Mouse (Mus musculus) gastrocnemius, postnatal 10 days (tissue): Measurements from ENCODE around the gene Gm20388. TPM values are rescaled to one million over a fixed set of nuclear protein-coding genes. Genes with fewer than 3 reads are reported as not detected.

ENCODE experiments used
- DNase-seq: peaks from one replicate; pipeline ENCODE4 v3.0.0; 2021; ENCODE audit warnings: mixed read lengths
- total RNA-seq, 2 experiments: library from RNA; stranded (reverse); gene quantifications; 2 replicates each; pipeline ENCODE4 v1.2.3; 2021

Gm20388 gene
- total RNA-seq, 2 experiments from 2014 or later = 2.9 to 6.0 TPM

DNA sequence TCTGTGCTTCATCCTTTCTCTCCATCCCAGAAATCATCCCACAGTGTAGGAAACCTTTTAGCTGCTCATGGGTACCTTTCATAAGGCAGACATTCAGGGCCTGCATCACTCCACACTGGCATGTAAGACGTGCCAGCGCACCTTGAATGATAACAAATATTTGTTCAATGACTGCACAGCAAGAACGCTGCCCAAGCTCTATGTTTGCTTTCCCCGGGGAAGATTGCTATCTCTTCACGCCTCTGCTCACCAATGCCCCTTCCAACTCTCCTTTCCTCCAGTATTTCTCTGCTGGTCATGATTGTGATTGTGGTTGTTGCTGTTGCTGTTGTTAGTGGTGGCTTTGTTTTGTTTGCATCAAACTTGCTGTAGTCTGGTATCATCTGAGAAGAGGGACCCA is 4292.3 kb downstream of the Gm20388 start:
- DNase-seq = no peak

DNA sequence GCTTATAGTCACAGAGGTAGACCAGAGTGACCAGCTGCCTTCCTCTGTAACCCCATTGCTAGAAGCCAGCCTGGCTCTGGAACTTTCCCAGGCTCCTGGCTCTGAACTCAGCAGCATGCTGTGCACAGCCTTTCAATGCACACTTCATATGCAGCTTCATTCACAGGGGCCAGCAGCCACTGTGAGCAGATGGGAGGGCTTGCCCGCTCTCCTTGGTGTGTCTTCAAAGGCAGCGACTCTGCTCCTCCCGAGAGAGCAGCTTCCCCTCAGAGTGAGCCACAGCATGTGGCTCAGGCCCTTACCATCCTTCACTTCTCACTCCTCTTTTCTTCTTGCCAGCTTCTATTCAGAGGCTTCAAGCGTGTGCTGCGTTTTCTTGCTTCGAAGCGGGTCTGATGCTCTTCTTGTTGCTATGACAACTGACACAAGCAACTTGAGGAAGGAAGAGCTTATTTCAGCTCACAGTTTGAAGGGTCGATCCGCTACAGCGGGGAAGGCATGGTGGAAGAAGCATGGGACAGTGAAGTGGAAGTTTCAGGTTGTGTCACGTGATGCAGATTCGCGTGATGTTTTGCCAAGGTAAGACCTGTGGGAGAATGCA is 4293.5 kb downstream of the Gm20388 start:
- no peak for DNase-seq

DNA sequence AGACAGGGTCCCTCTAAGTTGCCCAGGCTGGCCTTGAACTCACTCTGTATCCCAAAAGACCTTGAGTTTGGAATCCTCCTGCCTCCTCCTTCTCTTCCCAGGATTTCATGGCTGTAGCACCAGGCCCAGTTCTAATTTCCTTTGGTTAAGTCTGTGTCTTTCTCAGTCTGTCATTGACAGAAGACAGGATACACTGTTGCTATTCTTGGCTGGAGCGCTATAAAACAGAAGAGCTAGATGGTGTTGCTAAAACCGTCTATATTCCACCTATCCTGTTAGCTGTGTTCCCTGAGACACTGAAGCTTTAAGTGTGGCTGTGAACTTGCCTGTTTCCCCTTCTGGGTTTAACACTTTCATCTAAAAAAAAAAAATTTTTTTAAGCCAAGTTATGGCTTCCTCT is 4301.5 kb downstream of the Gm20388 start:
- DNase-seq = no peak

DNA sequence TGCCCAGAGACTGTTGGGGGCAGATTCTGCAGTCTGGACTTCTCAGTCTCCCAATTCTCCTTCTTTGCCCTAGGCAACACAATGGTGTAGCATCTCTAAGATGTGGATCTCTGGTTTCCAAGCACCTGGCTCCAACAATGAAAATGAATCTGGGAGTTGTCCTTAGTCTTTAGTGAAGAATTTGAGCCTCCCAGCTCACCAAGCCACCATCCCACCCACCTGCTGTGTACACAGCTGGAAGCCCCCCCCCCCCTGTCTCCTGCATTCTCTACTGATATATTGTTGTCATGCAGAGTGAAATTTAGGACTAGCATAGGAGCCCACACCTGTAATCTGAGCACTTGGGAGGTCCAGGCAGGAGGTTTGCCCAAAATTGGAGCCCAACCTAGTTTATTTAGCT is 4306.3 kb downstream of the Gm20388 start:
- no peak for DNase-seq

DNA sequence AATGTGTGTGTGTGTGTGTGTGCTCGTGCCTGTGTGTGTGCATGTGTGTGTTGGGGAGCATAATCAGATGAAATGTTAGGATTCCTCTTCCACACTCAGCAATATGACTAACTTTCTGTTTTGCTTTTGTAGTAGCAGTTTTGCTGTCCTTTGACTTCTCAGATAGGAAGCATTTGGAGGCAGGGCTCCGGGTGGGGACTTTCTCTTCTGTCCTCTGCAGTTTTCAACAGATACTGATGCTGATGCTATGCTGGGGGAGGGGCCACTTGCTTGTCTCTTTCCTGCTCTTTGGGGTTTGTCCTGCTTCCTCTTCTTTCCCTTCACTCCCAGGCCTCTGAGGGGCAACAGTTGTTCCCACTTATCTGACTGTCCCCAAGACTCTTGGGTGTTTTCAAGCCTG is 4319.2 kb downstream of the Gm20388 start:
- no peak for DNase-seq

DNA sequence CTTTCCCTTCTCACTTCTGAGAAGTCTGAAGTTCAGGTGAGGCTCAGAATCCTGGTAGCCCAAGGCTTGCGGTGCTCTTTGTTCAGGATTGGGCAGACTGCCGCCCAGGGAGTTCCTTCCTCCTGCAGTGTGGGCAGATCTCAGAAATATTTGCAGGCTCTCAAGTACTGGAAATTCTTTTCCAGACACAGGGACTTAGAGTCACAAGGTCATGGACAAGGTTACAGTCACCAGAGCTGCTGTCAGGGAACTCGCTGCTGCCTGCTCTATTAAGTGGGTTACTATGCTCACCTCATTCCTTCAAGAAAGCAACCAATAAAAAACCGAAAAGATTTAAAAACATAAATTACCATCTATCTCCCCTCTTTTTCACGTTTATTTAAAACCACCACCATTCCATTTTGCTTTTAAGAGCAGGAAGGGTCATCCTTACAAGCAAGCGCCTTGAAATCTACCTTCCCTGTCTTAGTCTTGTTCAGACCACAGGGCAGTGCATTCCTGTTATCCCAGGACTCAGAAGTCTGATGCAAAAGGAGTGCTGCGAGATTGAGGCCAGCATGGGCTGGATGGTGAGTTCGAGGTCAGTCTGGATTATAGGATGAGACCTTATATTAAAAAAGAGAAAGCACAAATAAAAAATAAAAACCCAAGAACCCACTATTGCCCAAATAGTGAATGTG is 4320.0 kb downstream of the Gm20388 start:
- DNase-seq = no peak

DNA sequence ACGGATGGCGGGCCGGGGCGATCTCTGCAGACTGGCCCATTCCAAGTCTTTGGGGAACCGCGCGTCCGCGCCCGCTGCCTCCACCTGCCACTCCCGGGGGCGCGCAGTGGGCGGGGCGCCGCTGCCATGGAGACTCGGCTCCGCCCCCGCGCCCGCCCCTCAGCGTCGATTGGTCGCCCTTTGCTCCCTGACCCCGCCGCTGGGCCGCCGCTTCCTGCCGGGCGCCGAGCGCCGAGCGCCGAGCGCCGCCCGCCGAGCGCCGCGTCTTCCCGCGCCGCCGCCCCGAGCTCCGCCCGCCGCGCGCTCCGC is 4320.5 kb downstream of the Gm20388 start, which contains the start of gene Galnt2:
TSS of gene Galnt2 (plus strand) at position 216 of the 309 bp plus-strand sequence.
- peak; percentile 91 for DNase-seq

DNA sequence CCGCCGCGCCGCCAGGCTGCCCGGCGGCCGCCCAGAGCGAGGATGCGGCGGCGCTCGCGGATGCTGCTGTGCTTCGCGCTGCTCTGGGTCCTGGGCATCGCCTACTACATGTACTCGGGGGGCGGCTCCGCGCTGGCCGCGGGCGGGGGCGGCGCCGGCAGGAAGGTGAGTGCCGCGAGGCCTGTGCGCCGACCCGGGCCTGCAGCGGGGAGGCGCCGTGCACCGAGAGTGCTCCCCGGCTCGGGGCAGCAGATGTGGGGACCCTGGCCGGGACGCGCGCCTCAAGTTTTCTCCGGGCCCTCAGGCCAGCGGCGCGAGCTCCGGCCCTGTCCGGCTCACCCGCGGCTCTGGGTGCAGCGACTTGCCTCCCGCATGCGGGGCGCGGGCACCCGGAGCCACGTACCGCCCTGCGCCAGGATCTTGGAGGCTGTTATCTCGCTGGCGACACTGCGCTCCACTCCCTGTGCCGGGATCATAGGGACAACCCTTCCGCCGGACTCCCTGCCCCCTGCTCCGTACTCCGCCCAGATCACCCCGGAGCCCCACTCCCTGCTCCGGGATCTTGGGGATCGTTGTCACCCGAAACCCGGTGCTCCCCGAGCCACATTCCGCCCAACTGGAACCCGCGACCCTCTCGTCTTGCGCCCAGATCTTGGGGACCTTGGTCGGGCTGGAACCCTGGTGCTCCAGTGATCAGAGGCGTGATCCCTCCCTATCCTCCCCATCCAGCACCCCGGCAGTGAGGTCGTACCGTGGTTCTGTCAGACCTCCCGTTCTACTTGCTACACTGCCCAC is 4321.0 kb downstream of the Gm20388 start:
- DNase-seq = peak; percentile 66

DNA sequence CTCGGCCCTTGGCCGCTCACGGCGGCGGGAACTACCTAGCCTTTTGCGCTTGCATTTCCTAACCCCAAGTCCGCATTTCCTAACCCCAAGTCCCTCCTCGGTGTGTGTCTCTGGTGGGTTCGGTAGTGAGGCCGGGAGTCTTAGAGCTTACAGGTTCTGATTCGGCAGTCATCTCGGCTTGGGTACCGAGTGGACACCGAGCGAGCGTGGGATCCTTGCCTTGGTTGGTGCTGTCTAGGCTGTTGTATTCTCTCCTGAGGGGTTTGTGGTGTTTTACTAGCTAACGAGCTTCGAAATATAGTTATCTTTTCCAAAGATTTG is 4321.6 kb downstream of the Gm20388 start:
- DNase-seq = no peak

DNA sequence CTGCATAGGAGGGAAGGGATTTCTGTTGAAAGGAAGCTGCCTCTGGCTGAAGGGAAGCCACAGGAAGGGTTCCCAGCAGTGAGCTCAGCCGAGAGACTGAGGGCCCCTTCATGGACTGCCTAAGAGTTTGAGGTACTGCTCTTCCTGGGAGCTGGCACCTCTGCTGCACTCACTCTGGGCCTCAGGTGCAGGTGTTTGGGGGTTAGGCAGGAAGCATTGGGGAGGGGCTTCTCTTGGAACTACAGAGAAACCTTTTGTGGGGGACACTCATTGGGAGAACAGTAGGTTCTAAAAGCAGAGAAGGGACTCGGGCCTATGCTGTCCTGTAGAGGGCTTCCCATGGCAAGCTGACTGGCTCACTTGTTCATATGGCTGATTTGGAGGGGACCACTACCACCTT is 4323.9 kb downstream of the Gm20388 start:
- no peak for DNase-seq

DNA sequence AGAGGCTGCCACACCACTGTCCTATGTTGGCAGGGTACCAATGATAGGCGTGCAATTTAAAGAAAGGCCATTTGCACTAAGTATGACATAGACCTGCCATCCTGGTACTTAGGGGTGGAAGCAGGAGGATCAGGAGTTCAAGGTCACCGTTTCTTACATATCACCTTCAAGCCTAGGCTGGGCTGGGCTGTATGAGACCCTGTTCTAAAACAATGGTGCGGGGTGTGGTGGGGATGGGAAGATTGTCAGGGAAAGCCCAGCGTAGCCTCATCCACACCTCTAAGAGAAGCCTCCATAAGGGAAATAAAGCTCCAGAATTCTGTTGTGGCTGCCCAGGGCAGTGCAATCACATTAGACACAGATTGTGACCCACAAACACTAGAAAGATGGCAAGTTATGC is 4324.9 kb downstream of the Gm20388 start:
- no peak for DNase-seq

DNA sequence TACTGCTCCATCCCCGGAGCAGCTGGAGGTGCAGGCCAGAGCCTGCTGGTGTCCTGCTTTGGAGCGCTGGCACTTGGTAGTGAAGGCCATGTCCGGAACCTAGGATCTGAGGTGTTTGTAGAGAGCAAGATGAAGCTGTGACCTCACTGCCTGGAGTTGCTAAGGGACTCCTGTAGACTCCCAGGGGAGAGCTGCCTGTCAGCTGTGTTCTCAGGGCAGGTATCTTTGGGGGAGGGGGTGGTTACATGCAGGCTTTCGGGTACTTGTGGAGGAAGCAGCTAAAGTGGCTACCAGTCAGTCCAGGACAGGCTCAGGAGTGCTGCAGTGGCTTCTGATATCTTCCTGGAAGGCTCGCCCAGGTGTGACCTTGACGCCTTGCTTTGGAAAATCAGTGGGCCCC is 4328.7 kb downstream of the Gm20388 start:
- DNase-seq = no peak

DNA sequence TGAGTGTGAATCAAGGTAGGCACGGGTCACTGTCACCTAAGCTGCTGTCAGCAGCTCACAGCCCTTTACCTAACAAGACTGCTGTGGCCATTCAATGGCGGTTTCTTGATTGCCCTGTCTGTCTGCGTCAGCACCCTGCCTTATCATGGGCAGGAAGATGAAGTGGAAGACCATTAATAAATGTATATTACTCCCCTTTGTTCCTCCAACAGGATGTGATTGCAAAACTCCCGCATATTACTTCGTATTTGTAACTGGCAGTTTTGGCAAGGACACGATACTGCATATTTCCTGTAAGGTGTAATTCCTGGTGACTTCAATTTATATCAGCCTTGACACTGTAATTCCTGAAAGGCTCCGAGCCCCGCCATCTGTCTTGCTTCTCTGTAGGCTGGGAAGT is 4330.3 kb downstream of the Gm20388 start:
- no peak for DNase-seq

DNA sequence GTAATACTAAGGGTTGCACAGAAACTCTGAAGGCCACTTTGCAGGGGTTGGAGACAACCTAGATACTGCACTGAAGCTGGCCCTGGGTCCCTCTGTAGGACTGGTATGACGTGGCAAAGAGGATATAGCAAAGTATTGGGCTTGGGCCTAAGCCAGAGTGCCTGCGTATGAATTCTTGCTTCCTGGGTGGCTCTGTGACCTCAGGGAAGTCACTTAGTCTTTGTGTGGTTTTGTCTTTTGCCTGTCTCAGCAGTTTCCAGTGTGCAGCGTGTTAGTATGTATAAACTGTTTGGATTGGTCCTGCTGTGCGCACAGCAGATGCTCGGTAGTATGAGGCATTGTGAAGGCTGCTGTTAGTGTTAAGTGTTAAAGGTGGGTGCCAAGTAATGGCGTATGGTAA is 4331.6 kb downstream of the Gm20388 start:
- no peak for DNase-seq

DNA sequence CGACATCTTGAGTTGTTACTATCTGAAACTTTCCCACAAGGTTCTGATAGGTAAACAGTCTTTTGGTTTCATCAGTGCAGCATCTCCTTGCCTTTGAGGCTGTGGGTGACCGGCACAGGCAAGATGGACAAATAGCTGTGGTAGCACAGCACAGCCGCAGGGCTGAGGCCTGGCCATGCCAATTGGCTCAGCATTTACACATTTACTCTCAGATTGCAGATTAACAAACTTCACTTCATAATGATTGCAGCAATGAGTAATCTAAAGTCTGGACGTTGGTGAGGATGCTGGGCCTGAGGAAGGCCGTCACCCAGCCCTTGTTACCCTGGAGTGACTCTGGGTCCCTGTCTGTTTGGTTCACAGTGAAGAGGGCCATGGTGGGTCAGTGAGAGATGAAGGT is 4332.3 kb downstream of the Gm20388 start:
- no peak for DNase-seq

DNA sequence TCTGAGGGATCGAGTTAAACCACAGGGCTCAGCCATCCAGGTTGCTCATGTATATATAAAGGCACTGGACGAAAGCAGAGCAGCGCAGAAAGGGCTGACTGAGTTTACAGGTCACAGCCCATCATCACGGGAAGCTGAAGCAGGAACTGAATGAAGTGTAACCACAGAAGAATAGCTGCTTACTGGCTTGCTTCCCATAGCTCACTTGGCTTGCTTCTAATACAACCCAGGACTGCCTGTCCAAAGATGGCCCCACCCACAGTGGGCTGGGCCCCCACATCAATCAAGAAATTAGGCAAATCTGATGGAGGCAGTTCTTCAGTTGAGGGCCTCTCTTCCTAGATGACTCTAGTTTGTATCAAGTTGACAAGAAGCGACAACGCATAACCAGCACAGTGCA is 4336.9 kb downstream of the Gm20388 start:
- no peak for DNase-seq

DNA sequence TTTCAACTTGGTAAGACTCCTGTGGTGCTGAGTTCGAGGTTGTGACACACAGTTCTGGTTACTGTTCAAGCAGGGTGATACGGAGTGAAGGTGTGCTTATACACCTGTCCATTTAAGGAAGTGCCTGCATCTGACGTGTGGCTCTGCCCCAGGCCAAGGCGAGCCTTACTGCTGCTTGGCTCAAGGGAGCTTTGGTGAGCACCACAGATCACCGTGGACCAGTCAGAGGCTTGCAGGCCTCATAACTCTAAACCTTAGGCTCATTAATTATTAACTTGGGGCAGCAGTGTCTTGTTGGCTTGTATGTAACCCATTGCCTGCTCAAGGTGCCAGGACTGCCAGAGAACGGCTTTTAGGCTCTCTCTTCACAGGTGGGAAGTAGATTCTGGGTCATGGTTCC is 4338.0 kb downstream of the Gm20388 start:
- no peak for DNase-seq

DNA sequence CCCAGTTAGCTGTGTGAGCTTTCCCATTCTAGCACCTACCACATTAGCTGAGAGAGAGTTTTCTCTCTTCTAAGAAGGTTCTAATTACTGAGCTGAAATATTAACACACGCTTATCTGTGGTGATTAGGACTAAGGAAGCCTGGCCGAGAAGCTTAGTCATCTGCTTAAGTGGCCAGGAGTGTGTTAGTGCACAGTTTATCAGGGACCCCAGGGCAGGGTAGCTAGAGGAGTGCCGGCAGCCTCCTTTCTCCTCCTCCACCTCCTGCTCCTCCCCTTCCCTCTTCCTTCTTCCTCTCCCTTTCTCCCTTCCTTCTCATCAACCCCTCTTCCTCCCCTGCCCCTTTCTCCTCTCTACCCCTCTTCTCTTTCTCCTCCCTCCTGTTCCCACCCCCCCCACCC is 4339.6 kb downstream of the Gm20388 start:
- no peak for DNase-seq

DNA sequence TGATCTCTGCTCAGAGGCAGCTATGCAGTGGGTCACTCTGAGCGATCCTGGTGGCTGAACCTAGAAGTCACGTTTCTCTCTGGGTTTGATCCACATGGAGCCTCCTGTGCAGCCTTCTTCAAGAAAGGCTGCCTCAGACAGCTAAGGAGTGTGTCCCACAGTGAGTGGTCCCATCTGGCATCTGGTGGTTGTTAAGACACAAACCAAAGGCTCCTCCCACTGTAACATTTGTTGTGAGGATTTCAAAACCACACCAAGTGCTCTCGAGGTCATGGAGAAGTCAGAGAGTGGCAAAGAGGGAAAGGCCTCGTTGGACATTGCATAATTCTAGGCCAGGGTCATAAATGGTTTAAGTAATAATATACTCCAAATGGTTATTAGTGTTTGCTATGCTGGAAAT is 4340.1 kb downstream of the Gm20388 start:
- no peak for DNase-seq

DNA sequence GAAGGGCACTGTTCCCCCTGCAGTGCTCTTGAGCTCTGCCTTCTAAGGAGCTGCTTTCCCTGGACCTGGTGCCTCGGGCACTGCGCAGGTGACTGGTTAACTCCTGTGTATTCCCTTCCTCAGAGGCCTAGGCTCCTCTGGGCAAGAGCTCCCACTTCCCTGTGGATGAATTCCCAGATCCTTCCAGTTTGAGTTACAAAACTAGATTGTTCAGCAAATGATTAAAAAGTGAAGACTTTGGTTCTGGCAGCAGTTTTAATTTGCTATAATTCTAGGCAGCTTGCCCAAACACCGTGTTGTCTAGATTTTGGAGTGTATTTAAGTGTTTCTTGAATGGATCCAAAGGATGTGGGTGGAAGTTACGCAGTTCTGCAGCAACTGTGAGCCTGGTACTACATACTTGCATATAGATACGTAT is 4341.9 kb downstream of the Gm20388 start:
- no peak for DNase-seq

DNA sequence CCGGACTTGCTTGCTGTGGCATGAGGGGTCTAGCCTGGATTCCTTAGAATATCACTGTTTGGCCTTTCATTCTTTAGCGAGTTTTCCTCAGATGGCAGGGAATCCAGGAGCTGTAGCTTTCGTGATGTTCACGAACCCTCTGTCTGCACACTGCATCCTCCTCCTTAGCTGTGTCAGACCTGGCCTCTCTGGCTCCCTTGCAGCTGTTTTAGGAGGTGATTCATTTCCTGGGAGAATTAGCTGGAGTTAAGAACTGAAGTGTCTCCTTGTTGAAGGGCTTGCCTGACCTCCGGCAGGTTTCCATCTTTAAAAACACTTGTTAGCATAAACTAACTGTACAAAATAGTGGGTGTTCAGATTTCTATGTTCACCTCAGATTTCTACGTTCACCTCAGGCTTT is 4343.3 kb downstream of the Gm20388 start:
- DNase-seq = no peak

DNA sequence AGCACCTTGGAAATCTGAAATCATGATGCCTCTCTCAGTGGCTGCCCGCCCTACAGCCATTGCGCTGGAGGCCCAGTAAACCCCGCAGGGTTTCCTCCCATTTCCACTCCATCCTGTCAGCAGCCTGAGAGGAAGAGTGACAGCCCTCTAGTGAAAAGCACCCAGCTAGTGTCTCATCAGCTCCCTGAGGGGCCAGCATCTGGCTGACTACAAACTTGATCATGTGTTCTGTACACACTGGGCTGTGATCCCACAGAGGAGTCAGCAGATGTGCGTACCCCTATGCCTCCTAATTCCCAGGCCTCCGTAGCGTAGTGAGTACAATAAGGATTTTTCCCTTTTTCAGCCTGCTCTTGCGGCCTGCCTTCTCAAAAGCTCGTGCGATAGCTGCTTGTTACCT is 4346.2 kb downstream of the Gm20388 start:
- DNase-seq = no peak

DNA sequence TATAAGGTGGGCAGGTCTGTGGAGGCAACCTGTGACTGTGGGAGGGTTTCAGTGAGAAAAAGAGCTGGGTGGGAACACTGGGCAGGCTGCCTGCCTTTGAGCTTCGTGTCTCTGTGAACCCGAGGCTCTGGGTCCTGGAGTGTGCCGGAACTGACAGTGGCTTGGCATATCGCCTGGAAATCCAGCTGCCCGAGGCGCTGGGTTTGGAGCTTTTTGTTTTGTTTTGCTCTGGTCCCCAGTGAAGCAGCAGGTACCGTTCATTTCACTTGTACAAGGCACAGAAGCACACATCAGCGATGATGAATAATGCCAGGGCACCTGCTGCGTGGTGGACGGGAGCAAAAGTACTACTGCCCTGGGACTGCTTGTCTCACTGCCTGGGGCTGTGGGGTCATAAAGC is 4346.7 kb downstream of the Gm20388 start:
- DNase-seq = peak; percentile 76

DNA sequence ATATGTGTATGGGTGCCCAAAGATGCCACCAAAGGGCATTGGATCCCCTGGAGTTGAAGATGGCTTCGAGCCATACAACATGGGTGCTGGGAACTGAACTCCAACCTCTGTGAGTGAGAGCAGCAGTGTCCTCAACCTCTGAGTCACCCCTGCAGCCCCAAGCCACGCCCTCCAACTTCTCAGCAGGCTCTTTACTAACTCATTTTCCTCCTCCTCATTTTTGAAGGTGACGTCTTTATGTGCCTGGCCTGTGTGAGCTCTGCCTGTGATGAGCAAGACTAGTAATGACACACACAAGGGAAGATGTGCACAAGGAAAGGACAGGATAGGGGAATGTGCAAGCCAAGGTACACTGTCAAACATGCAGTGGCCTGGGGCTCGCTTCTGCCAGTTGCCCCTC is 4348.5 kb downstream of the Gm20388 start:
- DNase-seq = no peak
